10 mouse cellular contexts compared by ENCODE assay signal in the genomic region with DNA sequence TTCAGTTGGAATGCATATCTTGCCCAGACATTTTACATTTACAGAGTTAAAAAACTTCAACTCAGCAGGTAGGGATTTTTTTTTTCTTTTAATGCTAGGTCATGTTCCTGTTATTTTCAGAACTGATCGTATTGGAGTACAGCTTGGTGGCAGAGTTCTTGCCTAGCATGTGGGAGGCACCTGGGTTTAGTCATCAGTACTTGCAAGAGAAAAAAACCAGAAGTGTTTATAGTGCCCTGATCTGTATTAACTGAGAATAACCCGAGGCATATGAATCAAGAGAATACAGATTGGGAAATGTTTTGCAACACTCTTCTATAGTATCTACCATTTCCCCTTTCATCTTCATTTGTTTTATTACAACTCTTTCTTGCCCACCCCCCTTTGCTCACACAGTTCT. TPM values are rescaled to one million over a fixed set of nuclear protein-coding genes. Genes with fewer than 3 reads are reported as not detected.
DNase-seq lines count a peak whose midpoint lies in the region; ATAC-seq and TF ChIP-seq lines count a peak whose summit lies in the region.
"Had no signal": no experiment of that assay in that cellular context is flagged by ENCODE, and none has a peak within 500 bp of the region (broad histone marks: within the 10 kb centered on the region; RNA-seq: fewer than 3 reads in every experiment).

No protein-coding gene starts in this region.

- H3K4me2 ChIP-seq in heart, embryonic 15.5 days = peak overlapping the region; percentile 73
- H3K4me2 ChIP-seq in hindbrain, embryonic 14.5 days (replicated peaks) = peak overlapping the region; percentile 50

- TF ChIP-seq POLR2A in bone marrow macrophage, adult 2 months (IDR thresholded peaks at IDR 0.05; ENCODE audit: borderline replicate concordance, low read depth, low read length) = no peak

- no peaks in the 10 kb centered on the region for H3K9me3 ChIP-seq in heart, embryonic 15.5 days (replicated peaks)
- no peaks in the 10 kb centered on the region for H3K9me3 ChIP-seq in hindbrain, embryonic 14.5 days (ENCODE audit: control insufficient read depth, low read length)

- no peak for DNase-seq in heart, postnatal 10 days
- no peak for DNase-seq in hindbrain, embryonic 14.5 days (ENCODE audit: low spot score)
- DNase-seq in testis, postnatal 14 days (ENCODE audit: low spot score) = no peak
- no peak for DNase-seq in thymus, adult 18-20 months
- DNase-seq in kidney, postnatal 10 days = no peak
- DNase-seq: layer of hippocampus, postnatal 36 days; thymus, postnatal 4 days had no signal

- TF ChIP-seq CTCF in bone marrow macrophage, adult 2 months (IDR thresholded peaks at IDR 0.05; ENCODE audit: low read depth, low read length) = no peak

- H3K27ac ChIP-seq in heart, embryonic 15.5 days = no peak overlapping the region
- peak overlapping the region; percentile 31 for H3K27ac ChIP-seq in bone marrow macrophage, adult 2 months (ENCODE audit: insufficient read depth, low read depth, low read length)
- H3K27ac ChIP-seq in hindbrain, embryonic 14.5 days = no peak overlapping the region

- H3K4me1 ChIP-seq in heart, embryonic 15.5 days (replicated peaks) = no peaks in the 10 kb centered on the region
- no peaks in the 10 kb centered on the region for H3K4me1 ChIP-seq in bone marrow macrophage, adult 2 months (ENCODE audit: control insufficient read depth, insufficient read depth, low read length)
- H3K4me1 ChIP-seq in hindbrain, embryonic 14.5 days (replicated peaks; ENCODE audit: control insufficient read depth, insufficient read depth, low read length) = no peaks in the 10 kb centered on the region

- peak overlapping the region; percentile 20; the same call in 1 of the 2 replicates for H3K4me3 ChIP-seq in heart, embryonic 15.5 days
- H3K4me3 ChIP-seq in bone marrow macrophage, adult 2 months (ENCODE audit: insufficient read depth, low read length) = peak overlapping the region; percentile 28; the same call in 1 of the 2 replicates
- no peak overlapping the region for H3K4me3 ChIP-seq in hindbrain, embryonic 14.5 days (replicated peaks; ENCODE audit: low read length)

- ATAC-seq in heart, embryonic 15.5 days (replicated peaks; ENCODE audit: insufficient number of reproducible peaks, insufficient read depth, low FRiP score, low read depth) = no peak
- ATAC-seq in hindbrain, embryonic 14.5 days (ENCODE audit: low FRiP score) = no peak
- ATAC-seq in megakaryocyte progenitor cell, adult 5-6 weeks (replicated peaks; ENCODE audit: poor library complexity) = peak; percentile 45

- intact Hi-C loops in heart, postnatal 10 days (cut with DNase I) = no loop called here

- no peak overlapping the region for H3K9ac ChIP-seq in heart, embryonic 15.5 days
- no peak overlapping the region for H3K9ac ChIP-seq in hindbrain, embryonic 14.5 days

- 54% methylated on average over 2 of the region's 2 CpGs for WGBS in heart, embryonic 15.5 days
- WGBS in hindbrain, embryonic 14.5 days = 80% methylated on average over 2 of the region's 2 CpGs

- H3K27me3 ChIP-seq in heart, embryonic 15.5 days = peaks cover 20% of the 10 kb centered on the region
- H3K27me3 ChIP-seq in hindbrain, embryonic 14.5 days (ENCODE audit: control insufficient read depth, insufficient read depth, low read length) = peaks cover 56% of the 10 kb centered on the region

- no peaks in the 10 kb centered on the region for H3K36me3 ChIP-seq in heart, embryonic 15.5 days
- H3K36me3 ChIP-seq in hindbrain, embryonic 14.5 days (replicated peaks; ENCODE audit: control insufficient read depth, insufficient read depth) = peaks cover 5% of the 10 kb centered on the region; the same call in 1 of the 2 replicates

RNA-seq across cellular contexts. Expression of gene Hsd17b10, which starts 1.2 kb away (rescaled TPM):
- 193 and 211 TPM in 2 replicates for polyA plus RNA-seq in heart, embryonic 15.5 days (2015; fragmentation: Nextera tagmentation; extraction: Ambion mirVana)
- total RNA-seq in heart, postnatal 10 days (2021) = 100 to 1,000 TPM; 160 to 166 TPM
- 35.7 and 44.7 TPM in 2 replicates for polyA plus RNA-seq in bone marrow macrophage, adult 2 months (2012; ENCODE audit: insufficient read depth, insufficient read length, missing spikeins)
- polyA plus RNA-seq in hindbrain, embryonic 14.5 days (2014; fragmentation: Nextera tagmentation; extraction: Ambion mirVana) = 116 and 117 TPM in 2 replicates
- 110 and 139 TPM in 2 replicates for total RNA-seq in megakaryocyte progenitor cell, adult 5-6 weeks (2015)
- total RNA-seq in megakaryocyte progenitor cell, adult 5-6 weeks (2017) = 76.0 and 85.4 TPM in 2 replicates

RNA-seq across cellular contexts. Expression of gene Ribc1, which starts 13.2 kb away (rescaled TPM):
- polyA plus RNA-seq in heart, embryonic 15.5 days (2015; fragmentation: Nextera tagmentation; extraction: Ambion mirVana) = 1.6 and 1.9 TPM in 2 replicates
- under 1 TPM; 0.40 to 0.45 TPM for total RNA-seq in heart, postnatal 10 days (2021)
- polyA plus RNA-seq in bone marrow macrophage, adult 2 months (2012; ENCODE audit: insufficient read depth, insufficient read length, missing spikeins) = 1.4 and 2.3 TPM in 2 replicates
- 0.86 and 2.6 TPM in 2 replicates for polyA plus RNA-seq in hindbrain, embryonic 14.5 days (2014; fragmentation: Nextera tagmentation; extraction: Ambion mirVana)
- total RNA-seq in megakaryocyte progenitor cell, adult 5-6 weeks (2015) = 1.6 and 2.9 TPM in 2 replicates
- total RNA-seq in megakaryocyte progenitor cell, adult 5-6 weeks (2017) = 3.0 and 3.3 TPM in 2 replicates

RNA-seq across cellular contexts. Expression of gene Smc1a, which starts 13.4 kb away (rescaled TPM):
- polyA plus RNA-seq in heart, embryonic 15.5 days (2015; fragmentation: Nextera tagmentation; extraction: Ambion mirVana) = 65.0 and 67.9 TPM in 2 replicates
- 10 to 100 TPM; 40.3 to 42.1 TPM for total RNA-seq in heart, postnatal 10 days (2021)
- 79.8 and 88.5 TPM in 2 replicates for polyA plus RNA-seq in bone marrow macrophage, adult 2 months (2012; ENCODE audit: insufficient read depth, insufficient read length, missing spikeins)
- polyA plus RNA-seq in hindbrain, embryonic 14.5 days (2014; fragmentation: Nextera tagmentation; extraction: Ambion mirVana) = 67.4 and 68.1 TPM in 2 replicates
- 121 and 125 TPM in 2 replicates for total RNA-seq in megakaryocyte progenitor cell, adult 5-6 weeks (2015)
- 264 and 317 TPM in 2 replicates for total RNA-seq in megakaryocyte progenitor cell, adult 5-6 weeks (2017)
